Mouse (Mus musculus) heart, adult 2 months (tissue): Measurements from ENCODE around the gene Shld1. TPM values are rescaled to one million over a fixed set of nuclear protein-coding genes. Genes with fewer than 3 reads are reported as not detected.
A peak's percentile ranks its signal among the peaks of the same experiment; 100 is the strongest.

Experiments
- DNase-seq, 2 experiments: peaks; one replicate each; pipeline ENCODE4 v3.0.0; 2021
- H3K27ac ChIP-seq: fragments of 200-600 bp; 2 replicates; pipeline ENCODE4 v1.8.1; 2022
- H3K27me3 ChIP-seq: fragments of 200-500 bp; 2 replicates; pipeline ENCODE4 v1.6.1; 2012; ENCODE audit warnings: mild to moderate bottlenecking, low read length, inconsistent platforms, mixed read lengths; ENCODE audit not compliant: control insufficient read depth, insufficient read depth
- H3K36me3 ChIP-seq: fragments of 200-500 bp; 2 replicates; pipeline ENCODE4 v1.6.1; 2012; ENCODE audit warnings: low read length, inconsistent platforms; ENCODE audit not compliant: control insufficient read depth, insufficient read depth
- H3K4me1 ChIP-seq: fragments of 200-500 bp; 2 replicates; pipeline ENCODE4 v1.6.1; 2011; ENCODE audit warnings: low read length; ENCODE audit not compliant: control insufficient read depth, insufficient read depth
- H3K4me3 ChIP-seq: fragments of 200-600 bp; 2 replicates; pipeline ENCODE4 v1.8.1; 2022
- H3K79me2 ChIP-seq: fragments of 200-500 bp; replicated peaks from 2 replicates; pipeline ENCODE4 v1.6.1; 2012; ENCODE audit warnings: mild to moderate bottlenecking, inconsistent platforms, low read length, moderate library complexity, mixed read lengths; ENCODE audit not compliant: control insufficient read depth, insufficient read depth
- H3K9ac ChIP-seq: fragments of 200-500 bp; 2 replicates; pipeline ENCODE4 v1.6.1; 2012; ENCODE audit warnings: low read depth, mild to moderate bottlenecking, control low read depth, inconsistent platforms, low read length, mixed read lengths
- CTCF ChIP-seq: fragments of 200-600 bp; IDR thresholded peaks from 2 replicates; pipeline ENCODE4 v1.8.1; 2022; ENCODE audit warnings: antibody characterized with exemption, mild to moderate bottlenecking, moderate library complexity
- EP300 ChIP-seq: fragments of 200-500 bp; IDR thresholded peaks from 2 replicates; pipeline ENCODE4 v1.6.1; 2011; ENCODE audit warnings: low read depth, low read length, control low read depth; ENCODE audit not compliant: insufficient read depth
- POLR2A ChIP-seq: fragments of 200-500 bp; IDR thresholded peaks from 2 replicates; pipeline ENCODE4 v1.6.1; 2011; ENCODE audit warnings: mild to moderate bottlenecking, low read depth, low read length, control low read depth; ENCODE audit not compliant: insufficient read depth
- WGBS: fragments of 180-500 bp; shearing (Covaris S2); methylation state at CpG from one replicate; pipeline ENCODE4 v1.1.7; 2018; 5-methylcytosine and 5-hydroxymethylcytosine counted together
- intact Hi-C: fragments of 180-260 bp; cut with DNase I; formaldehyde crosslinking; loops from one replicate; pipeline ENCODE4 v1.15.1; 2025
- long read RNA-seq: library from polyadenylated mRNA; stranded (forward); transcript quantifications from one replicate; pipeline ENCODE4 v2.0.0, GENCODE M21; 2021
- polyA plus RNA-seq: library from polyadenylated mRNA; depleted of rRNA; stranded (reverse); fragments of >200 nt; gene quantifications from 2 replicates; pipeline ENCODE4 v1.2.3, GENCODE M21; 2012; rRNA removed
- total RNA-seq, 2 experiments: library from RNA; stranded (reverse); gene quantifications; 2 replicates each; pipeline ENCODE4 v1.2.3; 2021

The Shld1 gene
- 10 to 100 TPM; 34.8 to 57.6 TPM for total RNA-seq
- 37.8 and 50.5 TPM in 2 replicates for polyA plus RNA-seq
- long read RNA-seq, transcript Shld1-201 (3 exons, 1,076 nt): major isoform, 5 of 80 reads
- long read RNA-seq, partial matches to known transcripts: 73 of 80 reads
- long read RNA-seq, other reads (novel, unspliced or antisense): 1 of 80 reads

- intact Hi-C loops: loop anchor here (2.0 to 5.0 kb wide), 3 partner anchors 110 to 435 kb away; partner anchors contain the start of genes Mcm8, Pcna and Trmt6
- H3K36me3 ChIP-seq: peaks cover 9% of the 10 kb centered on the region
- DNase-seq: peak; percentile 88 to 93
- WGBS: 7% methylated on average over 33 of the region's 33 CpGs
- peak within 1 kb of the TSS; percentile 56 for H3K4me3 ChIP-seq
- H3K79me2 ChIP-seq: no peaks in the 10 kb centered on the region
- peak within 1 kb of the TSS; percentile 59 for H3K9ac ChIP-seq
- no peaks in the 10 kb centered on the region for H3K27me3 ChIP-seq
- TF ChIP-seq POLR2A (peak; percentile 52; the same call in 1 of the 2 replicates), CTCF (no peak), EP300 (peak; percentile 87; the same call in 1 of the 2 replicates)
- H3K27ac ChIP-seq: peak within 1 kb of the TSS; percentile 83
- H3K4me1 ChIP-seq: peaks cover 3% of the 10 kb centered on the region
Observed at GRCm38 (mm10) chr2:132686756-132687737, at the start of gene Shld1. Gene Shld1, plus strand, starts transcription at chr2:132686931.

- intact Hi-C loops: loop anchor here (5.0 kb wide), 1 partner anchor 61 kb away; no protein-coding TSS in a partner anchor
Observed at GRCm38 (mm10) chr2:132638306-132638705, 48.4 kb upstream of the Shld1 start.

GRCm38 (mm10) chr2:132639337-132639736 is 47.4 kb upstream of the Shld1 start:
- intact Hi-C loops: loop anchor here (5.0 kb wide), 1 partner anchor 62 kb away; no protein-coding TSS in a partner anchor
- peak in 1 of 2 experiments; percentile 48 for DNase-seq
- Histone ChIP-seq H3K27me3 (no peaks in the 10 kb centered on the region), H3K36me3 (no peaks in the 10 kb centered on the region), H3K79me2 (no peaks in the 10 kb centered on the region), H3K4me1 (peaks cover 7% of the 10 kb centered on the region), H3K9ac (no peak overlapping the region; the same call in 1 of the 2 replicates), H3K4me3 (no peak overlapping the region), H3K27ac (peak overlapping the region; percentile 83)
- 25% methylated on average over 7 of the region's 7 CpGs for WGBS
- TF ChIP-seq EP300: no peak
- TF ChIP-seq POLR2A: peak; percentile 15; the same call in 1 of the 2 replicates

More at GRCm38 (mm10) chr2:132638306-132638705, 48.4 kb upstream of the Shld1 start:
- no peaks in the 10 kb centered on the region for H3K27me3 ChIP-seq
- H3K27ac ChIP-seq: peak overlapping the region; percentile 83
- H3K79me2 ChIP-seq: no peaks in the 10 kb centered on the region
- H3K4me3 ChIP-seq: no peak overlapping the region
- no peak for TF ChIP-seq CTCF
- no peak for TF ChIP-seq EP300
- no peak for TF ChIP-seq POLR2A
- no peak overlapping the region for H3K9ac ChIP-seq
- H3K4me1 ChIP-seq: peaks cover 7% of the 10 kb centered on the region
- 88% methylated on average over 6 of the region's 6 CpGs for WGBS
- DNase-seq: no peak
- no peaks in the 10 kb centered on the region for H3K36me3 ChIP-seq

- Histone ChIP-seq H3K27ac (peak overlapping the region; percentile 83), H3K27me3 (no peaks in the 10 kb centered on the region), H3K9ac (no peak overlapping the region), H3K36me3 (no peaks in the 10 kb centered on the region), H3K4me1 (peaks cover 7% of the 10 kb centered on the region), H3K4me3 (no peak overlapping the region), H3K79me2 (no peaks in the 10 kb centered on the region)
- no peak for DNase-seq
- WGBS: 57% methylated on average over 3 of the region's 3 CpGs
- intact Hi-C loops: no loop called here
- TF ChIP-seq POLR2A: no peak
- TF ChIP-seq CTCF: no peak
- no peak for TF ChIP-seq EP300
Observed at GRCm38 (mm10) chr2:132641196-132641595, 45.5 kb upstream of the Shld1 start.

- 65% methylated on average over 4 of the region's 4 CpGs for WGBS
- TF ChIP-seq CTCF: no peak
- TF ChIP-seq EP300: no peak
- TF ChIP-seq POLR2A: no peak
Observed at GRCm38 (mm10) chr2:132643161-132643560, 43.6 kb upstream of the Shld1 start.

More at GRCm38 (mm10) chr2:132643161-132643560, 43.6 kb upstream of the Shld1 start:
- intact Hi-C loops: no loop called here
- Histone ChIP-seq H3K27ac (no peak overlapping the region), H3K36me3 (no peaks in the 10 kb centered on the region), H3K27me3 (no peaks in the 10 kb centered on the region), H3K4me3 (no peak overlapping the region), H3K4me1 (peaks cover 7% of the 10 kb centered on the region), H3K79me2 (no peaks in the 10 kb centered on the region), H3K9ac (no peak overlapping the region)
- DNase-seq: no peak
